17 mouse cellular contexts compared by ENCODE assay signal in genomic region chr8:96047686-96048085, GRCm38 (mm10).
DNase-seq lines count a peak whose midpoint lies in the region; ATAC-seq and TF ChIP-seq lines count a peak whose summit lies in the region.
"Had no signal": no experiment of that assay in that cellular context is flagged by ENCODE, and none has a peak within 500 bp of the region (broad histone marks: within the 10 kb centered on the region; RNA-seq: fewer than 3 reads in every experiment).

No protein-coding gene starts in this region.

- no peak overlapping the region for H3K27ac ChIP-seq in forebrain, embryonic 13.5 days
- no peak overlapping the region for H3K27ac ChIP-seq in forebrain, embryonic 12.5 days
- H3K27ac ChIP-seq in midbrain, embryonic 11.5 days (ENCODE audit: low read depth, low read length) = no peak overlapping the region
- H3K27ac ChIP-seq in midbrain, postnatal 0 days (ENCODE audit: low read depth, low read length) = no peak overlapping the region
- no peak overlapping the region for H3K27ac ChIP-seq in heart, embryonic 11.5 days (ENCODE audit: low read depth, low read length)
- H3K27ac ChIP-seq: embryonic facial prominence, embryonic 10.5 days; heart, adult 2 months; hindbrain, embryonic 10.5 days; hindbrain, embryonic 15.5 days had no signal

- no peaks in the 10 kb centered on the region for H3K9me3 ChIP-seq in forebrain, embryonic 13.5 days (replicated peaks)
- H3K9me3 ChIP-seq in forebrain, embryonic 12.5 days = no peaks in the 10 kb centered on the region
- no peaks in the 10 kb centered on the region for H3K9me3 ChIP-seq in midbrain, embryonic 11.5 days (ENCODE audit: control insufficient read depth, low read length)
- H3K9me3 ChIP-seq in midbrain, postnatal 0 days (ENCODE audit: low read length) = no peaks in the 10 kb centered on the region
- no peaks in the 10 kb centered on the region for H3K9me3 ChIP-seq in heart, embryonic 11.5 days (replicated peaks; ENCODE audit: control insufficient read depth, low read length)
- H3K9me3 ChIP-seq: embryonic facial prominence, embryonic 10.5 days; heart, embryonic 12.5 days; hindbrain, embryonic 10.5 days; hindbrain, embryonic 15.5 days had no signal

- H3K4me1 ChIP-seq in forebrain, embryonic 13.5 days = peaks cover 9% of the 10 kb centered on the region; the same call in 1 of the 2 replicates
- H3K4me1 ChIP-seq in forebrain, embryonic 12.5 days = peaks cover 11% of the 10 kb centered on the region
- H3K4me1 ChIP-seq in midbrain, embryonic 11.5 days (ENCODE audit: control insufficient read depth, insufficient read depth, low read length) = 0 out of 2 replicates have a peak, but pooled peaks cover 4% of the 10 kb centered on the region
- no peaks in the 10 kb centered on the region for H3K4me1 ChIP-seq in midbrain, postnatal 0 days (ENCODE audit: insufficient read depth, low read length)
- H3K4me1 ChIP-seq in heart, embryonic 11.5 days (ENCODE audit: control insufficient read depth, insufficient read depth, low read length) = no peaks in the 10 kb centered on the region
- H3K4me1 ChIP-seq: embryonic facial prominence, embryonic 10.5 days; heart, embryonic 12.5 days; hindbrain, embryonic 15.5 days had no signal

- no peaks in the 10 kb centered on the region for H3K27me3 ChIP-seq in forebrain, embryonic 13.5 days
- H3K27me3 ChIP-seq in forebrain, embryonic 12.5 days = no peaks in the 10 kb centered on the region
- no peaks in the 10 kb centered on the region for H3K27me3 ChIP-seq in midbrain, embryonic 11.5 days (ENCODE audit: control insufficient read depth, insufficient read depth, low read length)
- no peaks in the 10 kb centered on the region for H3K27me3 ChIP-seq in midbrain, postnatal 0 days (ENCODE audit: insufficient read depth, low read length)
- H3K27me3 ChIP-seq in heart, embryonic 11.5 days (ENCODE audit: control insufficient read depth, insufficient read depth, low read length) = no peaks in the 10 kb centered on the region
- H3K27me3 ChIP-seq: heart, embryonic 12.5 days; hindbrain, embryonic 15.5 days had no signal

- no peak overlapping the region for H3K9ac ChIP-seq in forebrain, embryonic 13.5 days
- no peak overlapping the region for H3K9ac ChIP-seq in forebrain, embryonic 12.5 days
- H3K9ac ChIP-seq in midbrain, embryonic 11.5 days (ENCODE audit: low read length) = no peak overlapping the region
- no peak overlapping the region for H3K9ac ChIP-seq in midbrain, postnatal 0 days (replicated peaks; ENCODE audit: low read length, poor library complexity, severe bottlenecking)
- no peak overlapping the region for H3K9ac ChIP-seq in heart, embryonic 11.5 days (ENCODE audit: low read depth, low read length)
- H3K9ac ChIP-seq: heart, embryonic 12.5 days; hindbrain, embryonic 15.5 days had no signal

- no peak for TF ChIP-seq POLR2A in brain, embryonic 14.5 days (IDR thresholded peaks at IDR 0.05; ENCODE audit: borderline replicate concordance, extremely low read depth, insufficient read depth, insufficient read length, poor library complexity, severe bottlenecking)

- no peak for TF ChIP-seq CTCF in midbrain, postnatal 0 days (IDR thresholded peaks at IDR 0.05)
- TF ChIP-seq CTCF in brain, embryonic 14.5 days (IDR thresholded peaks at IDR 0.05; ENCODE audit: borderline replicate concordance, extremely low read depth, insufficient read depth, insufficient read length) = no peak

- peak; percentile 39 for DNase-seq in midbrain, embryonic 11.5 days (ENCODE audit: low spot score, missing footprints)
- DNase-seq in midbrain, postnatal 0 days (ENCODE audit: low spot score) = no peak
- peak; percentile 64 for DNase-seq in brain, embryonic 14.5 days (ENCODE audit: low read depth)
- DNase-seq: adrenal gland, postnatal 10 days; cerebellum, adult 2 months; cerebellum, postnatal 10 days; gastrocnemius, postnatal 14 days; heart, adult 2 months had no signal

- H3K36me3 ChIP-seq in forebrain, embryonic 13.5 days (ENCODE audit: poor library complexity, severe bottlenecking) = no peaks in the 10 kb centered on the region
- no peaks in the 10 kb centered on the region for H3K36me3 ChIP-seq in forebrain, embryonic 12.5 days (replicated peaks)
- no peaks in the 10 kb centered on the region for H3K36me3 ChIP-seq in midbrain, embryonic 11.5 days (ENCODE audit: control insufficient read depth, insufficient read depth, low read length)
- no peaks in the 10 kb centered on the region for H3K36me3 ChIP-seq in midbrain, postnatal 0 days (ENCODE audit: insufficient read depth, low read length)
- H3K36me3 ChIP-seq in heart, embryonic 11.5 days (ENCODE audit: control insufficient read depth, insufficient read depth, low read length) = no peaks in the 10 kb centered on the region
- H3K36me3 ChIP-seq: embryonic facial prominence, embryonic 10.5 days; heart, embryonic 12.5 days; hindbrain, embryonic 10.5 days; hindbrain, embryonic 15.5 days had no signal

- 15% methylated on average over 3 of the region's 3 CpGs for WGBS in forebrain, embryonic 13.5 days
- 20% methylated on average over 3 of the region's 3 CpGs for WGBS in forebrain, embryonic 12.5 days
- WGBS in midbrain, embryonic 11.5 days = 47% methylated on average over 3 of the region's 3 CpGs
- WGBS in midbrain, postnatal 0 days = 29% methylated on average over 3 of the region's 3 CpGs
- 70% methylated on average over 3 of the region's 3 CpGs for WGBS in heart, embryonic 11.5 days (ENCODE audit: insufficient replicate concordance)

- no peak overlapping the region for H3K4me2 ChIP-seq in forebrain, embryonic 13.5 days
- no peak overlapping the region for H3K4me2 ChIP-seq in forebrain, embryonic 12.5 days
- no peak overlapping the region for H3K4me2 ChIP-seq in midbrain, embryonic 11.5 days
- no peak overlapping the region for H3K4me2 ChIP-seq in midbrain, postnatal 0 days (ENCODE audit: low read depth, low read length, poor library complexity, severe bottlenecking)
- H3K4me2 ChIP-seq in heart, embryonic 11.5 days = no peak overlapping the region
- H3K4me2 ChIP-seq: heart, embryonic 12.5 days; hindbrain, embryonic 15.5 days had no signal

- no peak overlapping the region for H3K4me3 ChIP-seq in forebrain, embryonic 13.5 days
- H3K4me3 ChIP-seq in forebrain, embryonic 12.5 days (replicated peaks) = no peak overlapping the region
- no peak overlapping the region for H3K4me3 ChIP-seq in midbrain, embryonic 11.5 days (ENCODE audit: low read depth, low read length)
- H3K4me3 ChIP-seq in midbrain, postnatal 0 days (ENCODE audit: low read depth, low read length) = no peak overlapping the region
- H3K4me3 ChIP-seq in heart, embryonic 11.5 days (ENCODE audit: low read depth, low read length) = no peak overlapping the region
- H3K4me3 ChIP-seq: embryonic facial prominence, embryonic 10.5 days; heart, adult 2 months; heart, embryonic 12.5 days; hindbrain, embryonic 10.5 days; hindbrain, embryonic 15.5 days had no signal

- peak; percentile 55; the same call in 1 of the 2 replicates for ATAC-seq in forebrain, embryonic 13.5 days
- no peak; the same call in 1 of the 2 replicates for ATAC-seq in forebrain, embryonic 12.5 days (ENCODE audit: low FRiP score)
- no peak for ATAC-seq in midbrain, embryonic 11.5 days (ENCODE audit: low FRiP score)
- ATAC-seq in midbrain, postnatal 0 days (ENCODE audit: low FRiP score) = no peak
- no peak for ATAC-seq in monocyte, adult 5-6 weeks (replicated peaks; ENCODE audit: insufficient number of reproducible peaks, low FRiP score, low TSS enrichment, poor library complexity, severe bottlenecking)
- ATAC-seq in heart, embryonic 11.5 days (replicated peaks; ENCODE audit: insufficient number of reproducible peaks, low FRiP score, low TSS enrichment) = no peak
- ATAC-seq: inflammation-experienced regulatory T-cells, adult 6 months had no signal
